Mouse (Mus musculus) right cerebral cortex, adult 18-20 months (tissue): Measurements from ENCODE around the gene Etl4.
A peak's percentile ranks its signal among the peaks of the same experiment; 100 is the strongest.

ENCODE experiments used
- DNase-seq: peaks from one replicate; pipeline ENCODE4 v3.0.0; 2022; ENCODE audit warnings: mixed read lengths

Etl4 gene

GRCm38 (mm10) chr2:20774462-20774861, 864.9 kb downstream of the Etl4 start:
- no peak for DNase-seq

GRCm38 (mm10) chr2:20776171-20776704, 866.7 kb downstream of the Etl4 start:
- no peak for DNase-seq

GRCm38 (mm10) chr2:20777931-20778330, 868.4 kb downstream of the Etl4 start:
- DNase-seq = peak; percentile 28

- DNase-seq = peak; percentile 70
Measured at GRCm38 (mm10) chr2:20779484-20780381, 870.2 kb downstream of the Etl4 start.

- DNase-seq = no peak
Measured at GRCm38 (mm10) chr2:20801236-20801890, 891.8 kb downstream of the Etl4 start.

DNA sequence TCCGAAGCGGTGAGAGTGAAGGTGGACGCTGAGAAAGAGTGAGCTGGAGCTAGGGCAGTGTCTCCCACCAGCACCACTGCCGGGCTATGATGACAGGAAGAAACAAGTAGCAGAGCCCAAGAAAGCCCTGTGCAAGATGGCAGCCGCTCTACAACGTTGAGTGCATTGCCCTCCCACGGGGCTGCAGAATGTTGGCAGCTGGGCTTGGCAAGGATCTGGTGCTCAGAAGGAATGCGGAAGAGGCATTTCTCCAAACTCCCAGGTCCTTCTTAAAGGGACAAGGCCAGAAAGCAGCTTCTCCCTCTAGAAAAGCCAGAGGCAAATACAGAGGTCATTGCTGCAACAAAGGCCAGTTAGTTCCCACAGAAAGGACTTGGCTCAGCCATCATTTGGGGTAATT, 901.9 kb downstream of the Etl4 start:
- peak; percentile 19 for DNase-seq

DNA sequence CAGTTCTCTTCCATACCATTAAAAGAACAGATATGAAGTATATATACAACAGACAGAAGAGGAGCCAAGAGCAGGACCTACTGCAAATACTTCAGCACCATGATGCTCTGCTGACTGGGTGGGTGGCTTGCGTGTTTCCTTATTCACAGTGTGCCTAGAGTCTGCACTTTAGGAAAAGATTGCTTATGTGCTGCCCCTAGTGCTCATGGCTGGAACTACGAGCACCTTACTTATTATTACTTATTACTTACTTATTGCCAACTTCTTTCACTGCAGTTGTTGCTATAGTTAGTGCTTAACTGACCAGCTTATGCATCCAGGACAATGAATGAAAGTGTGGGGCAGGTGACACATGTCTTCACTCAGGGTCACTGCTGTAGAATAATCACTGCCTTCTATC, 904.4 kb downstream of the Etl4 start:
- DNase-seq = no peak

DNA sequence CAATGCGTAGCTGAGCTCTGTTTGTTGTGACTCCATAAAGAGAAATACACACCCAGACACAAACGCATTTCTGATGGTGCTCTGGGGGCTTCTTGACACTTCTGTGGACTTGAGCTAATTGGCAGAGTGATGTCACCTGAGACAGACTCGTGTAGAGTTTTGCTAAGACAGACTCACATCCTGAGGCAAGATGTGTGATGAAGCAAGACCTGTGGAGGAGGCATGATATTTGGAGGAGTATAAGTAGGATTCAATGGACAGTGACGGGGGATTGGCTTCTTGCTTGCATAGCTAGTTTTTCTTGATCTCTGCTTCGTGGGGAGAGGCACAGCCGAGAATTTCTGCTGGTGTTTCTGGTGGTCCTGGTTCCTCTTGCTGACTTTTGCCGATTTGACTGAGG, 908.6 kb downstream of the Etl4 start:
- no peak for DNase-seq

DNA sequence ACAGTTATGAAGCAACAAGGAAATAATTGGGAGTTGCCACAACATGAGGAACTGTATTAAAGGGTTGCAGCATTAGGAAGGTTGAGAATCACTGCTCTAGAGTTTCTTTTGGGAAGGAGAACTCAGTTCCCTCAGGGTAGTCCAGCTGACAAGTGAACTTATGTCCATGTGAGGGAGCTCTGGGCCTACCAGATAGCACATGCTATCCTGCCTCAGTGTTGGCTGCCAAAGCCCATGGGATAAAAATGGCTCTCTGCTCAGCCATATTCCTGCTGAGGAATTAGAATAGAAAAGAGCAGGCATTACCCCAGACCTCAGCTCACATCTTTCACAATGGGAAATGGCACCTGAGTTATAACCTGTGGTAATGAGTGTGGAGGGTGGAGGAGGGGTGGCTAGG, 916.7 kb downstream of the Etl4 start:
- no peak for DNase-seq

DNA sequence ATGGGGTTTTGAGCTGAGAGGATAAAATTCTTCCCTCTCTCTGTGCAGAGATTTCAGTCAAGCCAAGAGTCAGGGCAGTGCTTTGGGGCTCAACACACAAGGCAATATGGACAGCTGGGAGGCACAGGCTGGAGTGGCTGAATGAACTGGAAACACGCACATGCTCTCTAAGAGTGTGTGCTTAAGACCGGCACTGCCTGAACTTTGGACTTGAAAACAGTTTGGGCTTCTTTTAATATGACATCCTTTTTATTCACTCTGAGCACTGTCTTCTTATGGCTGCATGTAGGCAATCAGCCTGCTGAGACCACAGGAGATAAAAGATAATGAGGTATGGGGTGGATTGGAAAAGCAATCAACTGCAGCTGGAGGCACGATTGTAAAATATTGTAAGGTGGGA, 921.3 kb downstream of the Etl4 start:
- DNase-seq = no peak

- DNase-seq = no peak
Measured at GRCm38 (mm10) chr2:20831608-20832406, 922.2 kb downstream of the Etl4 start.

- DNase-seq = no peak
Measured at GRCm38 (mm10) chr2:20849346-20849745, 939.8 kb downstream of the Etl4 start.
